Mouse (Mus musculus) hindbrain, embryonic 12.5 days (tissue): ENCODE measurements around the gene Tubd1. TPM values are rescaled to one million over a fixed set of nuclear protein-coding genes. Genes with fewer than 3 reads are reported as not detected.

Experiments used
- ATAC-seq: fragments of 200-750 bp; cut with Nextera tagmentation; 2 replicates; pipeline ENCODE4 v1.8.0; 2017; ENCODE audit warnings: moderate TSS enrichment; ENCODE audit not compliant: low FRiP score
- H3K27ac ChIP-seq: fragments of 300-500 bp; sonication (generic); 2 replicates; pipeline ENCODE4 v1.5.1; 2016; ENCODE audit warnings: mild to moderate bottlenecking
- H3K27me3 ChIP-seq: fragments of 300-500 bp; sonication (generic); 2 replicates; pipeline ENCODE4 v1.6.1; 2016; ENCODE audit warnings: mild to moderate bottlenecking
- H3K36me3 ChIP-seq: fragments of 300-500 bp; sonication (generic); 2 replicates; pipeline ENCODE4 v1.6.1; 2016; ENCODE audit warnings: mild to moderate bottlenecking
- H3K4me1 ChIP-seq: fragments of 300-500 bp; sonication (generic); 2 replicates; pipeline ENCODE4 v1.6.1; 2016
- H3K4me2 ChIP-seq: fragments of 300-500 bp; sonication (generic); replicated peaks from 2 replicates; pipeline ENCODE4 v1.6.1; 2016; ENCODE audit warnings: mild to moderate bottlenecking
- H3K4me3 ChIP-seq: fragments of 300-500 bp; sonication (generic); 2 replicates; pipeline ENCODE4 v1.5.1; 2016; ENCODE audit warnings: mild to moderate bottlenecking
- H3K9ac ChIP-seq: fragments of 300-500 bp; sonication (generic); 2 replicates; pipeline ENCODE4 v1.6.1; 2016; ENCODE audit warnings: mild to moderate bottlenecking, moderate library complexity
- H3K9me3 ChIP-seq: fragments of 300-500 bp; sonication (generic); replicated peaks from 2 replicates; pipeline ENCODE4 v1.6.1; 2016; ENCODE audit warnings: mild to moderate bottlenecking
- WGBS: fragments of 180-500 bp; shearing (Covaris S2); methylation state at CpG from one replicate; pipeline ENCODE4 v1.1.7; 2016; 5-methylcytosine and 5-hydroxymethylcytosine counted together
- polyA plus RNA-seq: library from polyadenylated mRNA; unstranded; fragments of >200 nt; fragmentation: Nextera tagmentation; extraction: Ambion mirVana; gene quantifications from 2 replicates; pipeline ENCODE4 v1.2.1, GENCODE M21; 2016

Gene Tubd1
- polyA plus RNA-seq, 1 experiment from 2014 or later: 9.7 TPM

DNA sequence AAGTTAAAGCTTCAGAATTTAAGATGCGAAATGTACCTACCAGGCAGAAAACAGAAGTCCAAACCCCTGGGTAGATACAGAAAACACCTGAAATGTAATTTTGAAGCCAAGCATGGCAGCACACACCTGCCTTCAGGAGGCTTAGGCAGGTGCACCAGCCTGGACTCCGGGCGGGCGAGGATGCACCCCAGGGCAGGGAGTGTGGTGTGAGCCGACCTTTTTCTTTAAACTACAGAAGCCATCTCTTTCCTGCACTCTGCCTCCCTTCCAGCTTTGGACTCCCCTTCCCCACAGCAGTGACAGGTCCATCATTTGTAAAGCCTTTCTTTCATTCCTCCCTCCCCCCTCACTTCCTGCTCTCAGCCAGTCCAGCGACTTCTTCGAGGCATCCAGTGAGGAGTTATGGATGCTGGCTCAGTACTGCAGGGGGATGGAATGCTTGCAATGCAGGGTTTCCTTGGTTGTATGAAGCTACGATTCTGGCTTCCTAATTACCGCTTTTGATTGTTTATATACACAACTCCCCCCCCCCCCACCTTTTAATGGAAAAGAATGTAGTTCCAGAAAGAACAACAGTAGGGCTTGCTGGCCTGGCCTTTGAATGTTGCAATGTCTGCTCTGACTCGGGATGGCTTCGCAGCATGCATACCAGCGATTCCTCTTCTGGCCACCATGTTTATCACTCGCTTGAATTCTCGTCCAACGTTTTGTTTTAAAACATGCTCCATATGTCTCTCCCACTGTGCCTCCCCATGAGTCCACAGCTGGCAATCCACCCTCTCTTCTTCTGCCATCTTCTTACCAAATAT, 26.5 kb downstream of the Tubd1 start:
- Histone ChIP-seq H3K9me3 (no peaks in the 10 kb centered on the region), H3K27me3 (no peaks in the 10 kb centered on the region), H3K4me1 (peaks cover 10% of the 10 kb centered on the region), H3K9ac (no peak overlapping the region), H3K4me2 (peak overlapping the region; percentile 21; the same call in 1 of the 2 replicates), H3K4me3 (no peak overlapping the region), H3K27ac (peak overlapping the region; percentile 57), H3K36me3 (no peaks in the 10 kb centered on the region)
- WGBS: 43% methylated on average over 15 of the region's 15 CpGs
- no peak for ATAC-seq

DNA sequence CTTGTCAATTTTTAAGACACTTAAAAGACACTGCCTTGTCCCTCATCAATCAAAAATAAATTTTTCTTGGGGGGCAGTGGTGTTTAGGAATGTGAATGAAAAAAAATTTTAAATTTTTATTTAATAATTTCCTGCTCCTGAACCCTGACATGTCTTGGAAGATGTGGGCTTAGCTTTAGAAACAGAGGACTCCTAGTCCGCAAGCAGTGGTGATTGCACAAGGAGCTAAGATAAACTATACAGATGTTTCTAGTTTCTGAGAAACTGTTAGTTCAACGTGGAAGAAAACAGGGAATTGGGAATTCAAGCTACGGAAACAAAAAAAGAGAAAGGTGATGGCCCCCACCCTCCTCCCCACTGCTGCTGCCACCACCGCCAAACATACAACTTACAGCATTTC, 27.1 kb downstream of the Tubd1 start:
- no peak for ATAC-seq
- H3K9ac ChIP-seq: no peak overlapping the region
- no peaks in the 10 kb centered on the region for H3K36me3 ChIP-seq
- WGBS: 70% methylated on average over 4 of the region's 4 CpGs
- peaks cover 13% of the 10 kb centered on the region for H3K4me1 ChIP-seq
- no peak overlapping the region for H3K4me3 ChIP-seq
- H3K27me3 ChIP-seq: no peaks in the 10 kb centered on the region
- H3K27ac ChIP-seq: 0 out of 2 replicates have a peak overlapping the region, but pooled peaks have one; percentile 57
- H3K9me3 ChIP-seq: no peaks in the 10 kb centered on the region
- no peak overlapping the region for H3K4me2 ChIP-seq

DNA sequence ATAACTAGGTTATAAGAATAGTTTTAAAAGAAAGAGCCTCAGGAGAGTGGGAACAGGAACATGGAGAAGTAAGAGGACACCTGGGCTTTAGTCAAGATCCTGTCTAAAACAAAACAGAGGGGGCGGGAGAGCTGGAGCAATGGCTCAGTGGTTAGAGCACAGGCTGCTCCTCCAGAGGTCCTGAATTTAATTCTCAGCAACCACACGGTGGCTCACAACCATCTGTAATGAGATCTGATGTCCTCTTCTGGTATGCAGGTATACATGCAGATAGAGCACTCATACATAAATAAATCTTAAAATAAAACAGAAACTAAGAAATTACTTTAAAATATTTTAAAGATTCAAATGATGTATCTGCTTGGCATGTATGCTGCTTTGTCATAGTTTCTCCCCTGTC, 27.8 kb downstream of the Tubd1 start:
- no peaks in the 10 kb centered on the region for H3K36me3 ChIP-seq
- WGBS: 76% methylated on average over 2 of the region's 2 CpGs
- no peak overlapping the region for H3K4me2 ChIP-seq
- no peak overlapping the region for H3K27ac ChIP-seq
- H3K9me3 ChIP-seq: no peaks in the 10 kb centered on the region
- ATAC-seq: no peak
- H3K4me3 ChIP-seq: no peak overlapping the region
- H3K9ac ChIP-seq: no peak overlapping the region
- no peaks in the 10 kb centered on the region for H3K27me3 ChIP-seq
- peaks cover 13% of the 10 kb centered on the region for H3K4me1 ChIP-seq

DNA sequence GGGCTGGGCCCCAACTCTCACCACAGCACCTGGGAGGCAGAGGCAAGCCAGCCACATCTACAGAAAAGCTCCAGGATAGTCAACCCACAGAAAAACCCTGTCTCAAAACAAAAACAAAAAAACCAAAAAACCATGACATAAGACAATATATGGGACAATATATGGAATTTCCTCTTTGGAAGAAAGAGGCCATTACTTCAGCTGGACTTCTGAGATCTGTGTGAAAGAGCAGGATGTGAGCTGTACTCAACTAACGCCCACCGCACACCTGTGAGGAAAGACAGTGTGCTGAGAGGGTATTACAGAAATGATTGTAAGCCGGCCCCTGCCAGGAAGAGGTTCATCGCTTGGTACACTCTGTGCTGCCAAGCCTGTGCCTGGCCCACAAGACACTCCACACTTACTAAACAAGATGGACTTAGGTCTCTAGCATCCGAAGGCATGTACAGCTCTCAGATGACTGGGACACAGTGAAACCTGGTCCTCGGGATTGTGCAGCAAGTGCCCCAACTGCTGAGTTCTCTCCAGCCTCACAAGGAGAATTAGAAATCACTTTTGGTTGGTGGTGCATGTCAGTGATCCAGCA, 28.9 kb downstream of the Tubd1 start:
- no peak overlapping the region for H3K9ac ChIP-seq
- H3K36me3 ChIP-seq: no peaks in the 10 kb centered on the region
- no peak overlapping the region for H3K27ac ChIP-seq
- no peak overlapping the region for H3K4me3 ChIP-seq
- H3K27me3 ChIP-seq: no peaks in the 10 kb centered on the region
- peaks cover 15% of the 10 kb centered on the region for H3K4me1 ChIP-seq
- H3K9me3 ChIP-seq: no peaks in the 10 kb centered on the region
- 92% methylated on average over 6 of the region's 6 CpGs for WGBS
- ATAC-seq: no peak
- no peak overlapping the region for H3K4me2 ChIP-seq

DNA sequence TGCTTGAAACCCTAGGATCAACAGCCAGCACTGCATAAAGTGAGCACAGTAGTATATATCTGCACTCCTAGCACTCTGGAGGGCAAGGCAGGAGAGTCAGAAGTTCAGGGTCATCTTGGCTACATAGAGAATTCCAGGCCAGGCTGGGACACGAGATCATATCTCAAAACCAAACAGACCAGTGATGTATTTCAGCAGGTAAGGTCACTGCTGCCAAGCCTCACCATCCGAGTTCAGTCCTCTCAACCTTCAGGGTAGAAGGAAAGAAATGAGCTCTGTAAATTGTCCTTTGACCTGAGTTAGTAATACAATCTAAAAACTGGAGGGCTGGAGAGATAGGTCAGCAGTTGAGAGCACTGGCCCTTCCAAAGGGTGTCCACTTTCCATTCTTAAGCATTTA, 29.6 kb downstream of the Tubd1 start:
- no peak for ATAC-seq
- H3K9me3 ChIP-seq: no peaks in the 10 kb centered on the region
- H3K4me2 ChIP-seq: no peak overlapping the region
- 66% methylated on average over 2 of the region's 2 CpGs for WGBS
- no peak overlapping the region for H3K27ac ChIP-seq
- H3K9ac ChIP-seq: no peak overlapping the region
- H3K27me3 ChIP-seq: no peaks in the 10 kb centered on the region
- peaks cover 15% of the 10 kb centered on the region for H3K4me1 ChIP-seq
- no peaks in the 10 kb centered on the region for H3K36me3 ChIP-seq
- H3K4me3 ChIP-seq: no peak overlapping the region

DNA sequence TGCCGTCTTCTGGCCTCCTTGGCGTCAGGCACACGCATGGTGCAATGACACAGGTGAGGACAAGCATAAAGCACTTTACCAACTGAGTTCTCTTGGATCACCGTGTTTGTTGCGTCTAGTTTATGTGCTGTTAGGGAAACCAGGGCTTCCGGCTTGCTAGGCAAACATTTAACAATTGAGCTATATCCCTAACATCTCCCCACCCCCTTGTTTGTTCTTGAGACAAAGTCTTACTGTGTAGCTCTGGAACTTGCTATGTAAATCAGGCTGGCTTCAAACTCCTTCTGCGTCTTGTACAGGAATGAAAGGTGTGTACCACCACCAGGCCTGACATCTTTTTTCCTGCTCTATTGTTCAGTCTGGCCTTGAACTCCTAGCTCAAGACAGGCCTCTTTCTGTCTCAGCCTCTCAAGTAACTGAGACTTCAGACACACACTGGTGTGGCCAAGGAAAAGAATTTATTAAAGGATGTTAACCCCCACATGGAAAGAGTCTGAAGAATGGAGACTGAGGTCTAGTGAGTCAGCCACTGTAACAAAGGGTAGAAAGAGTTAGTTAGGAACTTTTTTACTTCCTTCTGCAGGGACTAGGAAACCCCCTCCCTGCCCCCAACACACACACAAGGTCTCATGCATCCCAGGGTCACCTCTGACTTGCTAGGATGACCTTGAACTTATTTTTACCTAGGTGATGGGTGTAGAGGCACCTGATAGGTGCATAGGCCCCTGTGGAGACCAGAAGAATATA, 31.0 kb downstream of the Tubd1 start:
- Histone ChIP-seq H3K27me3 (no peaks in the 10 kb centered on the region), H3K9ac (no peak overlapping the region), H3K4me1 (peaks cover 14% of the 10 kb centered on the region), H3K27ac (no peak overlapping the region), H3K9me3 (no peaks in the 10 kb centered on the region), H3K4me3 (no peak overlapping the region), H3K4me2 (no peak overlapping the region), H3K36me3 (no peaks in the 10 kb centered on the region)
- 84% methylated on average over 7 of the region's 7 CpGs for WGBS
- ATAC-seq: no peak

DNA sequence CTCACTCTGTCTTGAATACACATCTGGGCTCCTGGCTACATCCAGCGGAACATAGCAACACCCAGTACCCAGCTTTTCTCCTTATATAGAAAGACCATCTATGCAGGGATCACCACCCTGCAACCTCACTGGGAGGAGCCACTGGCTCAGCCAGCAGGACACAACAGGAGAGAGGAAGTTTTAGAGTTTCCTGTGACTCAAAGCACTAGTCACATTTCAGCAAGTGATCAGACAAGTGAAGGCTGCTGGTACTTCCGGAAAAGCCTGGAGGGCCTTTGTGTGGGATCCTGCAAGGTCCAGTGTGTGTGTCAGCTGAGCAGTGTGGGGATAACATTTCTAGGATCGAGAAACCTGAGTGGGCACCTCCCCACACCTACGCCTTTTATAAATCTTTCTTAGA, 32.4 kb downstream of the Tubd1 start:
- Histone ChIP-seq H3K4me3 (no peak overlapping the region), H3K27me3 (no peaks in the 10 kb centered on the region), H3K27ac (no peak overlapping the region), H3K4me2 (no peak overlapping the region), H3K4me1 (peaks cover 5% of the 10 kb centered on the region; the same call in 1 of the 2 replicates), H3K9me3 (no peaks in the 10 kb centered on the region), H3K36me3 (0 out of 2 replicates have a peak, but pooled peaks cover 4% of the 10 kb centered on the region), H3K9ac (no peak overlapping the region)
- no peak for ATAC-seq
- WGBS: 76% methylated on average over 4 of the region's 4 CpGs

DNA sequence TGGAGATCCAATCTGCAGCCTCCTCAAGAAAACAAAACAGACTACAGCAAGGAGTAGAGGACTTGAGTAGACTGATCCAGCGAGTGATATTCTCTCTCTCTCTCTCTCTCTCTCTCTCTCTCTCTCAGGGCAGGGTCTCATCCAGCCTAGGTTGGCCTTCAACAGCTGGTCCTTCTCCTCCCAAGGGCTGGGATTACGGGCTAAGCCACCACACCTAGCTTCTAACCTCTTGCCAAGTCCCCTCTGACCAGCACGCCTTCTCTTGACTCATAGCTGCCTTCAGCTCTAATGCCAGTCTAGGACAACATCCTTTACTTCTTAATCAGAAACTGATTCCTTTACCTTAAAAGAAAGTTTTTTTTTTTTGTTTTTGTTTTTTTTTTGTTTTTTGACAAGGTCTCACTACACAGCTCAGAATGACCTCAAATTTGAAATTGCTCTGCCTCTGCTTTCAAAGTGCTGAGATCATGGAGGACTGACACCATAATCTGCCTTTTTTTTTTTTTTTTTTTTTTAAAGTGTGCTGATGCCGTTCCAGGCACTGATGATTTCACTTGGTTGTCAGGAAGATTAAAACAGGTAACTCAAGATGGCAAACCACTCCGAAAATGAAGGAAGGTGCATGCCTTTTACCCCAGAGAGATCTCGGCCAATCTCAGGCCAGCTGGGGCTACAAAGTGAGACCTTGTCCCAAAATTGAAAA, 33.5 kb downstream of the Tubd1 start:
- H3K4me2 ChIP-seq: no peak overlapping the region
- 0 out of 2 replicates have a peak, but pooled peaks cover 5% of the 10 kb centered on the region for H3K36me3 ChIP-seq
- H3K9ac ChIP-seq: no peak overlapping the region
- H3K9me3 ChIP-seq: no peaks in the 10 kb centered on the region
- H3K27me3 ChIP-seq: no peaks in the 10 kb centered on the region
- no peak for ATAC-seq
- H3K4me3 ChIP-seq: no peak overlapping the region
- H3K4me1 ChIP-seq: peaks cover 5% of the 10 kb centered on the region; the same call in 1 of the 2 replicates
- no peak overlapping the region for H3K27ac ChIP-seq
- 82% methylated on average over 6 of the region's 6 CpGs for WGBS

DNA sequence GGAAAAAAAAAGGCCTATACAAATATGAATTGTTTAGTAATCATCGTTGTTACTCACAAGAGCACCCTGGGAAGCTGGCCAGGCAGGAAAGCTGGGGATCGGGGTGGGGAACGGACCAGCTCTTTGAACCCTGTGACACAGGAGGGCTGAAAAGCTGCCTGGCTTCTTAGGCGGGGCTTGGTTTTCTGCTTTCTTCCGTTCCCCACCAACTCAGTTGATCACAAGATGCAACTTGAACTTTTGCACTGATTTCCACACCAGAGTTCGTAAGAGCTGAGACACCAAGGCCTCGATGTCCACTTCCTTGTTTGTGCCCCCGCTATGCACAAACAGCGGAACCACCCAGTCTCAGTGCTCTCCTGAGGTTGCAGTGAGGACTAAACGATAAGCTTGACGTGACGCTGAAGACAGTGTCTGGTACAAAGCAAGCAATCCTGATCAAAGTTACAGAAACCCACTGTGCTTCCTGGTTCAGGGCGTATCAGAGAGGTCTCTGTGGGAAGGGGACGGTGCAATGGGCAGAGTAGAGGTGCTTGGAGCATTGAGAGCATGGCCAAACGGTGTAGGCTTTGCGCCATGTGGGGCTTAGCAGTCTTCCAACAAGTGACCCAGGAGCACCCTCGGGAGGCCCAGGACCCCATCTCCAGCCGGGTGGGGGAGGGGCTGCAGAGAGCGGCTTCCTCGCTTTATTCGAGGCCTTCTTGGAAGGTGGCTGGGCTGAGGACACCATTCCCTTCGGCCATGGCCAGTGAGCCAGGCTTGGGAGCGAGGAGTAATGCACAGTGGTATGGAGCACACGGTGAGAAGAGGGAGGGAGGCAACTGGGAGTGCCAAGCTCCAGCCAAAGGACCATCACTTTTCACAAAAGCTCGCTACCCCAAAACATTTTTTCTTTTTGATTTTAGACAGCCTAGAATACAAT, 34.3 kb downstream of the Tubd1 start:
- H3K27me3 ChIP-seq: no peaks in the 10 kb centered on the region
- no peak for ATAC-seq
- no peak overlapping the region for H3K27ac ChIP-seq
- no peaks in the 10 kb centered on the region for H3K9me3 ChIP-seq
- no peak overlapping the region for H3K4me3 ChIP-seq
- WGBS: 76% methylated on average over 25 of the region's 25 CpGs
- H3K36me3 ChIP-seq: 0 out of 2 replicates have a peak, but pooled peaks cover 5% of the 10 kb centered on the region
- no peak overlapping the region for H3K4me2 ChIP-seq
- H3K9ac ChIP-seq: peak overlapping the region; percentile 8; the same call in 1 of the 2 replicates
- H3K4me1 ChIP-seq: peaks cover 5% of the 10 kb centered on the region; the same call in 1 of the 2 replicates

DNA sequence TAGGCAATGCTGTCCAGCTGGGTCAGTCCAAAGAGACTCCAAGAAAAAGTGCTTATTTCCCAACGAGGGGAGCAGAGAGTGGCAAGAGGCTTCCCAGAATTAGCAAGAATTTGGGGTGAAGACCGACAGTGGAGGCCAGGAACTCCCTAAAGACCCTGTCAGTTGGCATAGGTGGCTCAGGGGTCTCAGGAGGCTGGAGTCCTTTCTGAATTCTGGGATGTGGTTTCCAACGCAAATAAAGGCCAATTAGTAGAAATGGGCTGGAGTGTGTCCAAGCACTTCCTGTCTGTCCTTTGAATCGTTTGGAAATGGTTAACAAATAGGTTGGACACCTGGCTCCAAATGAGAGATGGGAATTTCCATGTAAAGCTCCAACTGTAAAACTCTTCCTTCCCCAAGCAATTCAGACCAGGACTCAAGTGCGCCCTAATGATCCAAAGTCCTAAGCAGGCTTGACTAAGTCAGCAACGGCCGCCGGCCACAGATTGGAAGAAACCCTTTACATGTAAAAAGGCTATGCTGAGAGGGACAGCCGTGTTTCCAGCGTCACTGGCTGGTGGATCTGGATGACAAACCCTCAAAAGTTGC, 35.0 kb downstream of the Tubd1 start:
- no peak for ATAC-seq
- no peaks in the 10 kb centered on the region for H3K27me3 ChIP-seq
- no peak overlapping the region for H3K4me2 ChIP-seq
- no peak overlapping the region for H3K9ac ChIP-seq
- no peaks in the 10 kb centered on the region for H3K9me3 ChIP-seq
- H3K4me3 ChIP-seq: no peak overlapping the region
- H3K36me3 ChIP-seq: 0 out of 2 replicates have a peak, but pooled peaks cover 5% of the 10 kb centered on the region
- no peak overlapping the region for H3K27ac ChIP-seq
- 82% methylated on average over 10 of the region's 10 CpGs for WGBS
- peaks cover 5% of the 10 kb centered on the region; the same call in 1 of the 2 replicates for H3K4me1 ChIP-seq
